Mouse (Mus musculus): ENCODE data around the gene 1700029J07Rik.

1700029J07Rik gene

GRCm38 (mm10) chr8:45950622-45951021 lies 24.4 kb downstream of the 1700029J07Rik start:
- no peak for DNase-seq (ENCODE audit: low spot score in 2 of 2)

- DNase-seq (ENCODE audit: low spot score in 2 of 2): no peak
Observed at GRCm38 (mm10) chr8:45946283-45946682, 28.8 kb downstream of the 1700029J07Rik start.

DNA sequence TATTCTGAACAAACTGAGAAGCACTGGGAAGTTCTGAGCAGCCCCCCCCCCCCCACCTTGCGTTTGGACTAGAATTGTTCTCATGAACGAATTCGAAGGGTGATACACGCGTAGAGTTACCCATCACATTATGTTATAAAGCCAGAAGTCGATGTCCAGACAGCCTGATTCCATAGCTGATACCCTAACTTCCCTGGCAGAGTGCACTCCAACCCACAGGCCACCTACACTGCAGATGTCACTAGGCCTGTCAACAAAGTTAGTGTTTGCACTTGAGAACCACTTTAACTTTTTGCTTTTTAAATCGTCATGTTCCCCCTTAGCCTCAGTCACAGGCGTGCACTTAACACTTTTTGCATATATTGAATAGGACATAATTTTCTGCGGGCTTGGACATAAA lies 38.1 kb downstream of the 1700029J07Rik start:
- no peak for DNase-seq (ENCODE audit: low spot score in 2 of 2)

- DNase-seq (ENCODE audit: low spot score in 2 of 2): peak; percentile 70 to 89
Observed at GRCm38 (mm10) chr8:45934582-45935014, 40.5 kb downstream of the 1700029J07Rik start, which contains the start of gene Ccdc110. Gene Ccdc110, plus strand, starts transcription at chr8:45934619.

- DNase-seq (ENCODE audit: low spot score in 2 of 2): no peak
Observed at GRCm38 (mm10) chr8:45922116-45922515, 52.9 kb downstream of the 1700029J07Rik start.

- DNase-seq (ENCODE audit: low spot score in 2 of 2): no peak
Observed at GRCm38 (mm10) chr8:45920392-45920791, 54.7 kb downstream of the 1700029J07Rik start.

DNA sequence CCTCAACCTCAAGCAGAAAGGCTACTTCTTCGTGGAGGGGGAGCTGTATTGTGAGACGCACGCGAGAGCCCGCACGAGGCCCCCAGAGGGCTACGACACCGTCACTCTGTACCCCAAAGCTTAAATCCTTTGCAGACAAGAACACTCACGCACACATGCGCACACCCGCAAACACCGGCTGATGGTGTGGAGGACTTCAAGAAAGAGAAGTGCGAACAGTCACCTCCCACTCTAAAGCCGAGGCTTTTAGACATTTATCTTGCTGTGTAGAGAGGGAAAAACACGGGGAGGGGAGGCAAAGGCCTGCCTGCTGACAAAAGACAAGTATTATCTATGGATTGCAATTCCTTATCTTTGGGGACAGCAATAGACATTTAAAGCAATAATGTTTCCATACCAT lies 56.2 kb downstream of the 1700029J07Rik start:
- no peak for DNase-seq (ENCODE audit: low spot score in 2 of 2)

- no peak for DNase-seq (ENCODE audit: low spot score in 2 of 2)
Observed at GRCm38 (mm10) chr8:45917040-45917679, 57.9 kb downstream of the 1700029J07Rik start.

GRCm38 (mm10) chr8:45916496-45916895 lies 58.6 kb downstream of the 1700029J07Rik start:
- DNase-seq (ENCODE audit: low spot score in 2 of 2): no peak

DNA sequence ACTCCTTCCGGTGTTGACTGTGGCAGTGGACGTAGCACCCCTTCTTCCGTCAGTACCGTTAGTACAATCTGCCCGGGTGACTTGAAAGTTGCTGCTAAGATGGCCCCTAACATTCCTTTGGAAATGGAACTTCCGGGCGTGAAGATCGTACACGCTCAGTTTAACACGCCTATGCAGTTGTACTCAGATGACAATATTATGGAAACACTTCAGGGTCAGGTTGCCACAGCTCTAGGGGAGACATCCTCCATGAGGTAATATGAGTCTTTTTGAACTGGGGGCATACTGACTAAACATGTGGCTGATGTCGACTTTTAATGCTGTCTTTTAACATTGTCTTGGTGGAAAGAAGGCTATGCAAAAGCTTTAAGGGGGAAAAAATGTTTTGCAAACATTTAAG lies 61.3 kb downstream of the 1700029J07Rik start:
- no peak for DNase-seq (ENCODE audit: low spot score in 2 of 2)

DNA sequence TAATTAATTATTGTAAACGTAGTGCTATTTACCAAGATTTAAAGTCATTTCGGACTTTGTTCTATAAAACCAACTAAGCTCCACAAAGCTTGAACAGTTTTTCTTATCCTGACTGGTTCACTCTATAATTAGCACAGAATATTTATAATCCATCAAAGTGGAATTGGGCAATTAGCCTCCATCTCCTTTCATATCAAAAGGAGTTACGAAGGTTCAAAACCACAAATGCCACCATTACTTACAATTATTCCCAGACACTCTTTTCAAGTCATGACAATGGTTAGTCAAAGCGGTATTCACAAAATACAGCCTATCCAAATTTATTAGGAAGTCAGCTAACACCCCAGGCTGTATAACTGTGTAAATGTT lies 68.8 kb downstream of the 1700029J07Rik start:
- no peak for DNase-seq (ENCODE audit: low spot score in 2 of 2)

- no peak for DNase-seq (ENCODE audit: low spot score in 2 of 2)
Observed at GRCm38 (mm10) chr8:45905591-45906250, 69.3 kb downstream of the 1700029J07Rik start.

DNA sequence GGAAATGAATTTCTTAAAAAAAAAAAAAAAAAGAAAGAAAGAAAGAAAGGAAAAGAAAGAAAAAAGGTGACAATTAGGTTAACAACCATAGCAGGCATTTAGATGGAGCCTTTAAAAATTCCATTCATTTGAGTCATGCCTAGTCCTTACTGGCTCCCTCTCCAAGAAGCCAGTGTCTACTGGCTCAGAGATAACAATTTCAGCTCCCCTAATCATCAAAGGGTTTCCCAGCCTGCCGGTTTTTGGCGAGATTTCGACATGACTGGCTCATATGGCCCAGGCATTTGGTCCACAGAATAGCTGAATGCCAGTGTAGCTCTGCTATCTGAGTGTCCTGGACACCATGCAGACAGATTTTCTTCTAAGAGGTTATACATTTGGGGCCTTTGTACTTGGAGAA lies 71.4 kb downstream of the 1700029J07Rik start:
- no peak for DNase-seq (ENCODE audit: low spot score in 2 of 2)

Data from natural killer cell, adult 2 months (primary cell).